Mouse (Mus musculus) ES-Bruce4 (cell line): ENCODE data around the gene Lrp4. TPM values are rescaled to one million over a fixed set of nuclear protein-coding genes. Genes with fewer than 3 reads are reported as not detected.

Experiments used
- H3K27ac ChIP-seq: 2 replicates; pipeline ENCODE4 v1.5.1; 2012; ENCODE audit warnings: low read length, inconsistent platforms; ENCODE audit not compliant: insufficient read depth
- H3K27me3 ChIP-seq: 2 replicates; pipeline ENCODE4 v1.6.1; 2012; ENCODE audit warnings: mild to moderate bottlenecking, low read length, inconsistent platforms; ENCODE audit not compliant: control insufficient read depth, poor library complexity, insufficient read depth, severe bottlenecking
- H3K36me3 ChIP-seq: 2 replicates; pipeline ENCODE4 v1.6.1; 2012; ENCODE audit warnings: inconsistent platforms, mild to moderate bottlenecking, low read length, moderate library complexity; ENCODE audit not compliant: control insufficient read depth, poor library complexity, insufficient read depth, severe bottlenecking
- H3K4me1 ChIP-seq: one replicate; pipeline ENCODE4 v1.8.1; 2011; ENCODE audit warnings: low read length; ENCODE audit not compliant: control insufficient read depth, insufficient read depth
- H3K4me3 ChIP-seq: 2 replicates; pipeline ENCODE4 v1.5.1; 2011; ENCODE audit warnings: low read depth, mild to moderate bottlenecking, low read length
- H3K9ac ChIP-seq: 2 replicates; pipeline ENCODE4 v1.6.1; 2012; ENCODE audit warnings: low read depth, mild to moderate bottlenecking, inconsistent platforms; ENCODE audit not compliant: poor library complexity, severe bottlenecking
- H3K9me3 ChIP-seq: replicated peaks from 2 replicates; pipeline ENCODE4 v1.6.1; 2012; ENCODE audit warnings: mild to moderate bottlenecking, low read length, inconsistent platforms; ENCODE audit not compliant: control insufficient read depth, poor library complexity, insufficient read depth, severe bottlenecking
- CTCF ChIP-seq: IDR thresholded peaks from one replicate; pipeline ENCODE4 v1.8.1; 2011; ENCODE audit warnings: low read depth, low read length
- EP300 ChIP-seq: IDR thresholded peaks from 2 replicates; pipeline ENCODE4 v1.6.1; 2011; ENCODE audit warnings: low read depth, low read length; ENCODE audit not compliant: insufficient read depth
- POLR2A ChIP-seq: IDR thresholded peaks from one replicate; pipeline ENCODE4 v1.8.1; 2011; ENCODE audit warnings: low read length; ENCODE audit not compliant: insufficient read depth
- polyA plus RNA-seq: library from polyadenylated mRNA; stranded (reverse); fragments of >200 nt; gene quantifications from 2 replicates; pipeline ENCODE4 v1.2.4, GENCODE M21; 2011; ENCODE audit warnings: low read depth; ENCODE audit not compliant: missing spikeins, insufficient read depth, insufficient read length

Gene Lrp4
- polyA plus RNA-seq, 1 experiment, result 6.2 TPM

- Histone ChIP-seq H3K27ac (no peak overlapping the region), H3K27me3 (no peaks in the 10 kb centered on the region), H3K4me3 (no peak overlapping the region), H3K4me1 (no peaks in the 10 kb centered on the region), H3K9me3 (no peaks in the 10 kb centered on the region), H3K36me3 (no peaks in the 10 kb centered on the region), H3K9ac (no peak overlapping the region)
- no peak for TF ChIP-seq POLR2A
- no peak for TF ChIP-seq EP300
Observed at GRCm38 (mm10) chr2:91470055-91470647, 12.8 kb downstream of the Lrp4 start.

DNA sequence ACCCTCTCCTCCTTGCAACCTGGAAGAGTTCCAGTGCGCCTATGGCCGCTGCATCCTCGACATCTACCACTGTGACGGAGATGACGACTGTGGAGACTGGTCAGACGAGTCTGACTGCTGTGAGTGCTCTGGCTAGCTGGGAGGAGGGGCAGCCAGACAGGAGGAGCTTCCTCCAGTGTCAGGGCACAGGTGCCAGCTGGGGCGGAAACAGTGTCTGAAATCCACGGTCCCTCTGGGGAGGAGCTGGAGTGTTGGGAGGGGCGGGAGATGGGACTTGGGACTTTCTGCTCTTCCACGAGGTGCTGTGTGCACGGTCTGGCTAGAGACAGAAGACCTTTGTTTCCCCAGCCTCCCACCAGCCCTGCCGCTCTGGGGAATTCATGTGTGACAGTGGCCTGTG is 17.0 kb downstream of the Lrp4 start:
- no peaks in the 10 kb centered on the region for H3K27me3 ChIP-seq
- no peak overlapping the region for H3K4me3 ChIP-seq
- H3K4me1 ChIP-seq, result no peaks in the 10 kb centered on the region
- no peak overlapping the region for H3K9ac ChIP-seq
- H3K9me3 ChIP-seq, result no peaks in the 10 kb centered on the region
- TF ChIP-seq CTCF (no peak), EP300 (no peak), POLR2A (no peak)
- H3K36me3 ChIP-seq, result no peaks in the 10 kb centered on the region
- no peak overlapping the region for H3K27ac ChIP-seq

DNA sequence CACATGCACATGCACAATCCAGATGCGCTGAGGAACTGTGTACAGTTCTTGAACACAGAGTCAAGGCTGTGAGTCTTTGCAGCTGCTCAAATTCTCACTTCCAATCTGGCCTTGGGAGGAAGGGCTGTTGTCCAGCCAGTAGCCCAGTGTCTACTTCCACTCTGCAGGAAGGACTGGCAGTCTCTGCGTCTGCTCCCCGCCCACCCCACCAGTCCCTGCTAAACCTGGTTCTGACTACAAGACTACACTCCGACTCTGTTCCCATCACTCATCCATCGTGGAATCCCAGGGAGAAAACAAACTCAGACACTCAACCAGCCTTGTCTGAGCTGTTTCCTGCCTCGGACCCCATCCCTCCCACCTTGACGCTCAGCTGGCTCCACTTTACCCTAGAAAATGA is 18.5 kb downstream of the Lrp4 start:
- H3K36me3 ChIP-seq, result no peaks in the 10 kb centered on the region
- TF ChIP-seq CTCF (no peak), POLR2A (no peak), EP300 (no peak)
- H3K9me3 ChIP-seq, result no peaks in the 10 kb centered on the region
- H3K4me1 ChIP-seq, result no peaks in the 10 kb centered on the region
- no peaks in the 10 kb centered on the region for H3K27me3 ChIP-seq
- H3K9ac ChIP-seq, result no peak overlapping the region
- no peak overlapping the region for H3K4me3 ChIP-seq
- no peak overlapping the region for H3K27ac ChIP-seq

- H3K4me1 ChIP-seq, result no peaks in the 10 kb centered on the region
- no peak for TF ChIP-seq CTCF
- TF ChIP-seq POLR2A, result no peak
- TF ChIP-seq EP300, result no peak
- H3K27me3 ChIP-seq, result no peaks in the 10 kb centered on the region
- no peak overlapping the region for H3K9ac ChIP-seq
- H3K27ac ChIP-seq, result no peak overlapping the region
- no peaks in the 10 kb centered on the region for H3K36me3 ChIP-seq
- no peaks in the 10 kb centered on the region for H3K9me3 ChIP-seq
- H3K4me3 ChIP-seq, result no peak overlapping the region
Observed at GRCm38 (mm10) chr2:91476251-91476661, 18.9 kb downstream of the Lrp4 start.

- no peaks in the 10 kb centered on the region for H3K27me3 ChIP-seq
- no peak overlapping the region for H3K9ac ChIP-seq
- H3K9me3 ChIP-seq, result no peaks in the 10 kb centered on the region
- no peak overlapping the region for H3K27ac ChIP-seq
- no peak for TF ChIP-seq POLR2A
- TF ChIP-seq CTCF, result no peak
- no peak for TF ChIP-seq EP300
- no peaks in the 10 kb centered on the region for H3K4me1 ChIP-seq
- no peak overlapping the region for H3K4me3 ChIP-seq
- H3K36me3 ChIP-seq, result no peaks in the 10 kb centered on the region
Observed at GRCm38 (mm10) chr2:91476841-91477240, 19.5 kb downstream of the Lrp4 start.

DNA sequence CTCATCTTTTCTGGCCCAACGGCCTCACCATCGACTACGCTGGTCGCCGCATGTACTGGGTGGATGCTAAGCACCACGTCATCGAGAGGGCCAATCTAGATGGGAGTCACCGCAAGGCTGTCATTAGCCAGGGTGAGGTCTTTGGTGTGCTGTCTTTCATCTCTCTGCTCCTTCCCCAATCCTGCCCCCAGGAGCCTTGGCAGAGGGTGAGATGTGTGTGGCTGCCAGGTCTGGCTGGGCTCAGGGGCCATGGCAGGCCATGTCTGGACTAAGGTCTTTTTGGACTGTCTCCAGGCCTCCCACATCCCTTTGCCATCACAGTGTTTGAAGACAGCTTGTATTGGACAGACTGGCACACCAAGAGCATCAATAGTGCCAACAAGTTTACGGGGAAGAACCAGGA is 23.1 kb downstream of the Lrp4 start:
- no peak overlapping the region for H3K4me3 ChIP-seq
- no peak for TF ChIP-seq POLR2A
- TF ChIP-seq CTCF, result no peak
- no peak for TF ChIP-seq EP300
- no peaks in the 10 kb centered on the region for H3K4me1 ChIP-seq
- no peak overlapping the region for H3K9ac ChIP-seq
- no peaks in the 10 kb centered on the region for H3K27me3 ChIP-seq
- no peaks in the 10 kb centered on the region for H3K9me3 ChIP-seq
- H3K36me3 ChIP-seq, result no peaks in the 10 kb centered on the region
- H3K27ac ChIP-seq, result no peak overlapping the region
